Mouse (Mus musculus) embryo, embryonic 11 days (tissue): ENCODE measurements around the gene Pon2.
"Not testable (repeated sequence)": the region's sequence is repeated elsewhere in the genome, so short reads cannot be mapped to it uniquely, and the experiment has no call there.

ENCODE experiments used
- DNase-seq: peaks from one replicate; pipeline ENCODE4 v3.0.0-alpha.2; 2015

The Pon2 gene

DNA sequence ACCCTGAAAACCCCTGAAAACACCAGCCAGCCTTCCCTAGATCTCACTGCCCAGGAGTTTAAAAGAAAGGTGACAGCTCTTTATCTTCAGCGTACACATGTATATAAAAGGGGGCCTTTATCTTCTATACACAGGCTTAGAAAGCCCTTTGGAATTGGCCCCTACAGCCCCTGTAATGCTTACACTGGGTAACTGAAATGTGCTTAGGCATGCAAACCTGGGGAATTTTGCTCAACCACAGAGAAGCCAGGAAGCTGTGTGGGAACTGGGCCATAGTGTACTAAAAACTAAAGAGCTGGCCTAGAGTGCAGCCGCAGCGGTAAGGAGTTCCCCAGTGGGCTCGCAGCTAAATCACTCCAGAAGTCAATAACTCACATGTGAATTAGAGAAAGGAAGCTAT is 6.8 kb downstream of the Pon2 start:
- DNase-seq, result no peak

DNA sequence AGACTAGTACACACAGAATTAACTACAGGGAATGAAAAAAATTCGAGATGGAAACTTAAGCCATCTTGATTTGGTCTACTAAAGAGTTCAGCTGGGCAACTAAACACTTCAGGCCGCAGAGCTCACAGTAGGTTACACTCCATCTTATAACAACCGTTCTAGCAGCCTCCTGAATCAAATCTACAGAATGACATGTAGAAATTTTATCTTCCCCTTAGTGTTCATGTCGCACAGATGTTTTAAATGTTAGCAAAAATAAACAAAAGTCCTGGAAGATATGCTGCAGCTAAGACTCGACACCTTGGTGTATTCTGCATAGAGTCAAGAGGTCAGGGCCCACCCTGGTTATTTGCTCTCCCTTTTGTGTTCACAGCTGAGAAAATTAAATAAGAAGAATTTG is 10.3 kb downstream of the Pon2 start:
- DNase-seq, result peak; percentile 42

DNA sequence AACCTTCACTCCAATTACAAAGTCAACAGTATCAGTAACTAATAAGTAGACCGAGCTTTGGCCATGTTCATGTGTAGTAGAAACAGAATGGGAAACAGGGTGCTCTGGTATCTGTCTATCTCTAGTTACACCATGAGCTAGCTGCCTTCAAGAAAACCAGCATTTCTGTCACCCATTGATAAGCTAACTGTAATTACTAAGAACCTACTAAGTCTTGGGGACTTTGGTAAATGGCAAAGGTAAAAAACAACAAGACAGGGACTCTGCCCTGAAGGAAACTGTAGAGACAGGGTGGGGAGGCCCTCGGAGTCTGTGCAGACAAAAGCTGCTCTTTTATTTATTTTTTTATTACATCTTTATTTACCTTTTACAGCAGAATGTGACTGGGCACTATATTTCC is 10.9 kb downstream of the Pon2 start:
- no peak for DNase-seq

DNA sequence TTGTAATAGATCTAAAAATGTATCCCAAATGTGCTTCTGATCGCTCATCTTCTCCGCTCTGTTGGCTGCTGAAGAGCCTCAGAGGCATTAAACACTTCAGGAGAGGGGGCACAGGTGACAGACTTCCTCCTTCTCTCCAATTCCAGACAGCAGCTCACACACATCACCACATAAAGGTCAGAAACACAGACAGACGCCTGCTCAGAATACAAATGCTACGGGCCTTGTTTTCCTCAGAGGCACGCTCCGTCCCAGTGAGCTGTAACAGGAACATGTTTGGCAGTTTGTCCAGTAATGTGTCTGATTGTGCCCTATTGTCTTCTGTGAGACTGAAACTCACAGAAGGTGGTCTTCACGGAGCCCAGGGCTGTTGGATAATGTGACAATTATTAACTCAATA is 15.8 kb downstream of the Pon2 start:
- DNase-seq, result no peak

DNA sequence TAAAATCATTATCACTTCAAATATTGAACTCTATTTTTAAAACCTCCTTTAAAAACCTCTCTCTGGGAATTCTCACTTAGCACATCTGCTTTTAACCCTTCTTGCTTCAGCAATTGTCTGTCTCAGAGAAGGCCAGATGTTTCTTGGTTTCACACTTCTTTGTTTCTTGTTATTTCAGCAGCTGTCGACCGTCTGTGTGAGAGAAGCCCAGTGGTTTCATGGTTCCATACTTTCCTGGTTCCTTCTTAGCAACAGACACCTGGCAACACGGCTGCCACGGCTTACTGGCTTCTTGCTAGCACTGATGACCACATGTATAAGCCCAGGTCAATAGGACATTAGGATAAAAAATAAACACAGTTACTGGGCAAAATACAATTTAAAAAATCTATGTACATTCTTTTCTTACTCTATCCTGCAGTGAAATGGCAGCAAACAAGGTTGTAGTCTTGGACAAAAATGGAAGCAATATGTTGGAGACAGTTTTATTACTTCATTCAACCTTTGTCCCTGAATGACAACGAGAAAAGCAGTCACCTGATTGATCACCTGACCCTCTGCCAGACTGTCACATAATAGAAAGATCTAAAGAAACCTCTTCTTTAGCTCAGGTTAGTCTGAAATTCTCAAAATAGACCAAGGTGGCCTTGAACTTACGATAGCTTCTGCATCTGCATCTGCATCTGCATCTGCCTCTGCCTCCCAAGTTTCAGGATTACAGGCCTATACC is 17.5 kb downstream of the Pon2 start:
- no peak for DNase-seq

DNA sequence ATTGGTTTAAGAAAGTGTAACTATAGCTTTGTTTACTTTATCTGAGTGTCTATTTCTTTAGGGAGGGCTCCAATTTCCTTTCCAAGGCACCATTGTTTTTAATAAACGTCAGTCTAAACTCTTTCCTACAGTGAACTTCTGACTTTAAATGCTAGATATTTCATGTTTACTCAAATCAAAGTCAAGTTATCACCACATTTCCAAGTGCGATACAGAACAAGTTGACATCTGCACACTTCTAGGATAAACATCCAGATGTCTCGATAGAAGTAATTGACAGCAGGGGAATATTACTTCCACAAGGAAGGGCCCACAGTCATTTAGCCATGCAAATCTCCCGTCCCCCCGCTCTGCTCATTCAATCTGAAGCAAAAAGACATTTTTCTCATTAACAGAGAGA is 20.3 kb downstream of the Pon2 start:
- no peak for DNase-seq

DNA sequence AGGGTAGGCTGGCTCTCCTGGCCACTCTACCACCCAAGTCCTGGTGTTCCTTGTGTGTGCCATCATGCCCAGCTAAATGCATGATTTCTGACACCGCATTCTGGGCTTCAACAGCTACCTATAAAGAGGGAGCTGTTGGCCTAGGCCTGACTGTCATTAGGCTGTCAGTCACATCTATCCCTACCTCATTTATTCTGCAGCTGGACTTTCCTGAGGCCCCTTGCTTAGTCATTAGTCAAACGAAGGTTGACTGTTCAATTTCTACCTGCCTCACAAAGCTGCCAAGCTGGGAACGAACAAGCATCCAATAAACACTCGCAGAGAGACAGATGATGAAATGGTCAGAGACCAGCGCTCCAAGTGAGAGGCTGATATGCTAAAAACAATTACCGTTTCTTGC is 28.6 kb downstream of the Pon2 start:
- DNase-seq, result no peak

DNA sequence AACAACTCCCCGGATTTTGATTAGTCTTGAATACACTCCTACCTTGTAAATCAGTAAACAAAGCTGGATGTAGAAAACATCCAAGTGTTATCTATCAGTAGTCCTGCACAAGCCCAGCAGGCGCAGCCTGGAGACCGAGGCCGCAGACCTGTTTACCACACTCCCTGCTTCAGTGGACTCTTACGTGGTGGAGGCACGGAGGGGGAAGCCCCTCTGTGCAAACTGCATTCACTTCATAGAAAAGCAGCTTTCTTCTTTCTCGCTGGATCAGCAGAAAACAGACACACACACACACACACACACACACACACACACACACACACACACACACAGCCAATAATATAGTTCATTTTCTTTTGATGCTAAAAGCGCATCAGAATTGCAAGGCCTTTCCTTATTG is 33.5 kb downstream of the Pon2 start:
- no peak for DNase-seq

DNA sequence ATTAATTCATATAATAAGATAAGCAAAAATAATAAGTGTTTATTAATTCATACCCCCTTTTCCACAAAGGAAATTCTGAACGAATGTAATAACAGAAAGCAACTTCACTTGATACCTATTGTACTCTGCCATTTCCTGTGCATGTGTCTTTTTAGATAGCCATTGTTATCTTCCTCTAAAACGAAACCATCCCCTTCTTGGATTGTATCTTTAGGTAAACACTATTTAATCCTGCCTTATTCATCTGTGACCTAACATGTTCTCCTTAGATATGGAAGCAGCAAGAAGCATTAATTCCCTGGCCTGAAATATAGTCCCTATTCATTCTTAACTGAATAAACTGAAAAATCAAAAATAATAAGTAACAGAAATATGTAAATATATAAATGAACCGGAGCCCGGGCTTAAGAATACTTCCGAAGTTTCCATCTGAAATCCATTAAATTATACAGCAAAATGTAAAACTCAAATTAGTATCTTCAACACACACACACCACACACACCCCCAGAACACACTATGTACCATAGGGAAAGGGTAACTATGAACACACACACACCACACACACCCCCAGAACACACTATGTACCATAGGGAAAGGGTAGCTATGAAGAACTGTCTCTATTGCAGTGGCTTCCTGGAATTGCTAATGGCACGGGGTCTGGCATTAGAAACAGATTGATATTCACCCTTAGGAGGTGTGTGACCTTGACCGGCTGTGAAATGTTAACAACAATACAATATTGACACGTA is 34.8 kb downstream of the Pon2 start:
- DNase-seq, result no peak

DNA sequence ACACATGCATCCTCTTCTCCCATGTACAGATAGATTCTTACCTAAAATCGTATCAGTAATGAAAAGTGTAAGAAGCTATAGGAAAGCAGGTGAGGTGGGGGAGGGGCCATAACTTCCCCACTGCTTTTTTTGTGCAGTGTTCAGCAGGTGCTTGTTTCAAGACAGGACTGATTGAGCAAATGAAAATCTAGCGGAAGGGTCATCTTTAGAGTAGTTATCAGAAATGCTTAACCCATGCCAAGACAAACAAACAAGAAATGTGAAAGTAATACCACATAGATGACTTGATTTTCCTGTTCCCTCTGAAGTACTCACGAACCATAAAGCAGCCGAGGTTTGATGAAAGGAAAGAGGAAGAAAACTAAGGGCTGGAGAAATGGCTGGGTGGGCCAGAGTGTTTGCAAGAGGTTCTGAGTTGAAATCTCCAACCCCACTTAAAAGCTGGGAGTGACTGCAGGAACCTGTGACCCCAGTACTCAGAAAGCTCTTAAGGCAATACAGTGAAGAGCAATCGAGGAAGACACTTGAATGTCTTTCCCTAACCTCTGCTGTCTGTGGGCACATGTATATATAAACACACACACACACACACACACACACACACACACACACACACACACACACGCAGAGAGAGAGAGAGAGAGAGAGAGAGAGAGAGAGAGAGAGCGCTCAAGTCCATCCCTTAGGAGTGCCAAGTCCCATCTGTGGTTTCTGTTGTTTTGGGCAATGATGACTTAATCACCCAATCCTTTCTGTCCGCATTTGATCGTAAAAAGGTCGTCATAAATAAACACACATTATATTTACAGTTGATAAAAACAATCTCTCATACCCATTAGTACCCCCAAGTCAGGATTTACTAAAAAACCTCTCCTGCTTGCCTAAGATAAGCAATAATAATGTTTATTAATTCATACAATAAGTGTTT is 35.7 kb downstream of the Pon2 start:
- no peak for DNase-seq

DNA sequence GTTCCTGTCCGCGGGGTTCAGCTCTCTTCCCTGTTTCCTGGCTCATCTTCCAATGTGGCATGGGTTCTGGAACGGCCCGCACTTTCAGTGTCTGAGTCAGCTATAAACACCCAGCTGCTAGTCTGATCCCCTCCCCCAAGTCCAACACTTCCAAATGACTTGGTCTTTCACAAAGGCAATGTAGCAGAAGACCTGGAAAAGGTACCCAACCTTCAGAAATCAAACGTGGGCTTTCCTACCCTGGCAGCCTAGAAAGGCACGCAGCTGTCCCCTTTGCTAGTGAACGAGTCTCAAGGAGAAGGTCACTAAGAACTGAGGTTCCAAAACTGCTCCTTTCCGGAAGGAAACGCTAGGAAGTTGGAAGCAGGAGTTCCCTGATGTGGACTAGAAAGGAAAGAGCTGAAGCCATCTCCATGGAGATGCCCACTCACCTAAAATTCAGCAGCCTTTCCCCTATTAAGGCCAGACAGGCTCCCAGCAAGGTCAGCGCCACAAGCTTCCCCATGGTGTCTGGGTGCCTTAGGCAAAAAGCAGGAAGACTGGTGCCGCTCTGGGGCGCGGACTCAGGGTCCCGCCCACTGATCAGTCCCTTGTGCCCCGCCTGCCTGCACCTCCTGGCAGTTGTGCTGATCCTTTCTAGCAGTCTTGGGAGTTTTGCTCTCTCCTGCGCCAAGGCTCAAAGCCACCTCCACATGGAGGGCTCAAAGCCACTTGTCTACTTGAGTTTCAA is 42.4 kb downstream of the Pon2 start, which contains the start of gene Pon3:
Gene Pon3 (minus strand): TSS at position 565 of the 730 bp plus-strand sequence.
- peak; percentile 71 for DNase-seq

DNA sequence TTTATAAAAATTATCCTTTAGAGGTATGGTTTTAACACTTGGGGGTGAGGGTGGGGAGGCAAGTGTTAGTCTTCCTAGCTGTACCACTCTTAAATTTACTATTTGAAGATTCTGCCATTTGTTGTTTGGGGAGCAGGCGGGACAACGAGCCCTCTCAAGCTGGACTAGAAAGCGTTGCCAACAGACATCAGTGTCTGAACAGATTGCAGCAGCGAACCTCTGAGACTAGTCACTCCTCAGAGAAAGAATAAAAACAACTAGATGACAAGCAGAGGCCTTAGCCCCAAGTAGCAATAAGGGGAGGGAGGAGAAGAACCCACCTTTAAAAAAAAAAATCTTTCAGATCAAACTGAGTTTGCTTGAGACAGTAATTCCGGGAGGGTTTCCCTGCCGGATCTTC is 43.0 kb downstream of the Pon2 start:
- no peak for DNase-seq

DNA sequence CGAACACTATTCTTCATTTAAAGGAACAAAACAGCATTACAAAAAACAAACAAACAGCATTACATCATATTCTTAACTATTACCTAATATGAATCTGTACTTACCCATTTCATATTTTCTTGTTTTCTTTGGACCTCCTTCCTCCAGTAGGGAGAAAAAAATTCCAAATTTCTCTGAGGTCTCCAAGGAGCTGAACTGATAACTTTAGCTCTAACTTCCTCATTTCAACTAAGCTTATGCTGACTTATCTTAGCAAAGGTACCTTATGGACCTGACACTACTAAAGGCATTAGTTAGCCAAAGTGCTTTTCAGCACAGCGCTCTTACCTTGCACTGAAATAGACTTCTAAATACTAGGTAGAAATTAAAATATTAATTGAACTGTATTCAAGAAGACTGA is 43.4 kb downstream of the Pon2 start:
- no peak for DNase-seq

DNA sequence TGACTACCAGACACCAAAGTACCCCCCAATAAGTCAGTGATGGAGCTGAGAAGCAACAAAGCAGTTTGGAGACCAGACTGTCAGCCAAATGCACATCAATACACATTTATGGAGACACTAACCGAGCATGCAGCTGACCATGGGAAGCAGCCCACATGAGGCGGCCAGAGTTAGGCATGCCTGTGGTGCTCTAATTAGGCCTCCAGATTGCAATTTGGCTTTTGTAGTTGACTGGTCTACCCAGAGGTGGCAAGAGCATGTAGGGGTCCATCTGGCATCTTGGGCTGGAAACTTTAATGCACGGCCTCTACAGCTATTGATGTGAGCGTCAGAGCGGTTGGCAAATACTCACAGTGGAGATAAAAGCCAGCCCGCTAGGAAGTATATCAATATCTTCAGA is 52.3 kb downstream of the Pon2 start:
- DNase-seq, result no peak

DNA sequence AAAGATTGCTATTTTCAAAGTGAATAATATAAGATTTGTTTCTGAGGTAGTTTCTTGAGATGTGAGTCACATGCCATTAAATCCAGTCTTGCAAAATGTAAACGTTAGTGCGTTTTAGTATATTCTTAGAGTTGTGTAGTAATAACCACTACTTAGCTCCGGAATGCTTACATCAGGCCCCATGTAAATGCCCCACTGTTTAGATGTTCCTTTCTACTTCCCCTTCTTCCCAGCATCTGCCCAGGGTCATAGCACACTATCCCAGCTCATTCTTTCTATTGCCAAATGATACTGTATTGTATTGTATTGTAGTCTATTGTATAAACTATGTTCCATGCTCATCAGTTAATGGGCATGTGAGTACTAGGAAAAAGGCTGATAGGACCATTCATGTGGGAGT is 59.5 kb downstream of the Pon2 start:
- DNase-seq, result no peak

DNA sequence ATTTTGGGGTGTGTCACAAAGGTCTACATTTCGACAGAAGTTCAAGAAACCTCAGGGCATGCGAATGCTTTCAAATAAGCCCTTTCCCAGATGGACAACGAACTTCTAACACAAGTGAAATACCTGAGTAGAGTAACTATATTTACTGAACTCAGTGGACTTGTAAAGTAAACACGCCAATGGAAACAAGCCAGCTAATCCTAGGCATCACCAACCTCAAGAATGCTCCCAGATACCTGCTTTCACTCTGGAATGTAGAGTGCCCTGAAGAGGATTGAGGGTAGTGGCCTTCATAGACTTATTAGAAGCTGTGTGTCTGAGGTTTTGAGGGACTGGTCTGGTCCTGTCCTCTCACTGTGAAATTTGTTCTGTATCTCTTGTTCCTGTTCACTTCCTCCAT is 60.7 kb downstream of the Pon2 start:
- DNase-seq, result no peak

DNA sequence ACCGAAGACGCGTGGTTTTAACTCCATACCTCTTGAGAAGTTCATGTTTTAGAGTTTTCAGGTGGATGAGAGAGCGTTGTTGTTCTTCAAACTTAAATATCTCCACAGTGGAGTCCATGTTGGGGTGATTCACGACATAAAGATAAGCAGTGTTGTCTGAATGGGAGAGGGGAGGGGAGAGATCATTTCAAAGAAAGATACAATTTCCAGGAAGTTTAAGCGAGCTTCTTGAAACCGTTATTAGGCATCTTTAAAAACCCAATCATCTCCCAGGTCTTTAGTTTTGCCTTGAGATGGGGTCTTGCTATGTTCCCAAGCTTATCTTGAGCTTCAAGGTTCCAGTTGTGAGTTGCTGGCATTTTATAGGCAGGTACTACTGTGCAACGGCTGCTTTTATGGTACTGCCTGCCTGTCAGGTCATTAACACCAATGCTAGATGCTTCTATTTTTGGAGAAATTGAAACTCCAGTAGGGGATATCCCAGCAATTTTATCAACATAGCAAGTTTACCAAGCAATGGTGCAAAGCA is 61.3 kb downstream of the Pon2 start:
- DNase-seq, result no peak

DNA sequence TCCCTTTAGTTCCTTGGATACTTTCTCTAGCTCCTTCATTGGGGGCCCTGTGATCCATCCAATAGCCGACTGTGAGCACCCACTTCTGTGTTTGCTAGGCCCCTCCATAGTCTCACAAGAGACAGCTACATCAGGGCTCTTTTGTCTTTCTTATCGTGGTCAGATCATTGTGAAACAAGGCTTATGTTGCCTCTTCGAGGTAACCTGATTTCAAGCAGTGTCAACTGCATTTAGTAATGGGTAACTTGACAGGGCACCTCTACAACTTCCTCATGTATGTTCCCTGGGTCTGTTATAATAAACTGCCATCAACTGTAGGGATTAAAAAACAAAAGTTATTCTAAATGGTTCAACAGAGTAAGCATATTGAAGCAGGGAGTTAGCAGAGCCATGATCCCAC is 63.7 kb downstream of the Pon2 start:
- no peak for DNase-seq

DNA sequence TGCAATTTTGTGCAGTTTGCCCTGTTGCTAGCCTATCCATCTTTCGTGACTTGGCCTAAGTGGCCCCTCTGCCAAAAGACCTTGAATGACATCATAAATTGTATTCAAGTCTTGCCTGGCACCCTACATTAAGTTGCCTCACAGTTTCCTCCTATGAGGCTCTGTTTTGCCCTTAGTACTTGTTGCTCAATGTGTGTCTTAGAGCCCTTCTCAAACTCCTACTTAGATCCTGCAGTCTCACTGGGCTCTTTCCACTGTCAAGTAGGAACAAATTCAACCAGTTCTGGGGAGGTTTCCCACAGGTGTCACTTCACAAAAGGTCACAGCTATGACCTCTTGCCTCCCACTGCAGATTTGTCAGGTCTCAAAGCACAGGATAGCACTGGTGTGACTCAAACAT is 64.4 kb downstream of the Pon2 start:
- DNase-seq, result no peak

DNA sequence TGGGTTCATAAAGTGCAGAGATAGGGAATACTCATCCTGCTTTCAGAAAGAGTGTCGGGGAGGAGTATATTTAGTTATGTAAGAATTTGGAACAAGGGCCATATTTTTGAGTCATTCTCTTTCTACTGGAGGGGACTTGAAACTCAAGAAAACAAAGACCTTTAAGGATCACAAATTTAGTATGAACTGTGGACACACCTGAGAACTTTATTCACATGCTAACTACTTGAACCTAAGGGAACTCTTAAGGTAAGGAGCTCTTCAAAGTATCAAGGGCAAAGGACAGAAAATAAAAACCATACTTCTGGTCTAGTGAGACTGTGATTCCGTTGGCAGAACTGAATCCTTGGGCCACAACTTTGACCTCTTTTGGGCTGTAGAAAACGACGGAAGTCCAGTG is 66.2 kb downstream of the Pon2 start:
- DNase-seq, result no peak

DNA sequence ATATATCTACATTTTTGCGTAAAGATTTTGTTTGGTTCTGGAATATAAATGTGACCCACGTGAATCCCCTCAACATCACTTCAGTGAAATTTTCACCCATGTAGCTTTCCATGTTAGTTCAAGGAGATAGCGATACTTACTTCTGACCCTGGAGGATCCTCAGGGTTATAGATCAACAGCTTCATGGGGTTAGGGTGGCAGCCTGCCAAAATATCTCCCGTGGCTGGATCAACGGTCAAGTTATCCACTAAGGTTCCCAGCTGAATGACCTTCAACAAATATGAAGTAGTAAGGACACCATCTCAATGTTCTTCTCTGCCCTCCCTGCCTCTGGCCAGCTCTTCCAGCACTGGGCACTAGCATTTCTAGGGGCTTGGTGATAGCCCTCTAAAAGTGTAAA is 68.0 kb downstream of the Pon2 start:
- DNase-seq, result no peak

DNA sequence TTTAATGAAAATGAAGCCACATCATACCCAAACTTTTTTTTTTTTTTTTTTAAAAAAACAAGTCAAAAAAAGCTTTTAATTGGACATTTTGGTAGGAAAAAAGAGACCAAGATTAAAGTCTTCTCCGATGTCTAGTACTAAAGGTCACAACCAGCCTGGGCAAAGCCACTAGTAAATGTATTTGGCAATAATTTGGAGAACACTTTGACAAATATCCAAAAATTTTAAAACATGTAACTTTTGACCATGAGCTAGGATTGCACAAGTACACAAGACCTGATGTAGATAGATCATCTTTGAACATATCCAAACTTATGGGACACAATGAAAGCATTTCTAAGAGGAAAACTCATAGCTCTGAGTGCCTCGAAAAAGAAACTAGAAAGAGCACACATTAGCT is 74.7 kb downstream of the Pon2 start:
- not testable (repeated sequence) for DNase-seq

DNA sequence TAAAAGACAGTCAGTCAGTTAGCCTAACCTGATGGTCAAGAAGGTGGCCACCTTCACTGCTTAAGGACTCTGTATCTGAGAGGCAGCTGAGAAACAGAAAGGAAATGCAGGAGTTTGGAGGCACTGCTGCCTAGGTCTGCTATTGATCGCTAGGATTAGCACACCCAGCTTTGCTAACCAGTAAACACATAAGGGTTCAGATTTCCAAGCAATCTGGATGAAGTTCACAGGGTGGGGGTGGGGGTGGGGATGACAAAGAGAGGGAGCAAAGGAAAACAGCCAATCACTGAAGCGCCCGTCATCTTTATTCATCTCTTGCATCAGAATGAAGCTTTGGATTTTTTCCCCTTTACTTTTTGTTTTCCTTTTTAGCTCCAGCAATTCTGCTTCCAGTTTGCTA is 76.2 kb downstream of the Pon2 start:
- no peak for DNase-seq
